Comparison of ENCODE assay signal across 25 mouse cellular contexts in genomic region chr12:72954906-72955305, GRCm38 (mm10). TPM values are rescaled to one million over a fixed set of nuclear protein-coding genes. Genes with fewer than 3 reads are reported as not detected.
DNase-seq lines count a peak whose midpoint lies in the region; ATAC-seq and TF ChIP-seq lines count a peak whose summit lies in the region.
"Had no signal": no experiment of that assay in that cellular context is flagged by ENCODE, and none has a peak within 500 bp of the region (broad histone marks: within the 10 kb centered on the region; RNA-seq: fewer than 3 reads in every experiment).

No protein-coding gene starts in this region.

- H3K36me3 ChIP-seq in heart, embryonic 11.5 days (ENCODE audit: control insufficient read depth, insufficient read depth, low read length): no peaks in the 10 kb centered on the region
- peaks cover 10 to 13% of the 10 kb centered on the region in 2 experiments for H3K36me3 ChIP-seq in CH12.LX (replicated peaks in 1 of 2; ENCODE audit: control insufficient read depth in 1 of 2, insufficient read depth in 1 of 2, low read length in 1 of 2)
- H3K36me3 ChIP-seq in heart, embryonic 16.5 days (ENCODE audit: control insufficient read depth, insufficient read depth): no peaks in the 10 kb centered on the region
- no peaks in the 10 kb centered on the region for H3K36me3 ChIP-seq in forebrain, embryonic 10.5 days (replicated peaks)
- H3K36me3 ChIP-seq: G1E; hindbrain, embryonic 12.5 days; intestine, embryonic 15.5 days; liver, embryonic 13.5 days had no signal

- peak; percentile 30; the same call in 1 of the 2 replicates for TF ChIP-seq POLR2A in CH12.LX (IDR thresholded peaks at IDR 0.05; ENCODE audit: low read depth, low read length)

- in situ Hi-C loops in CH12.LX (cut with MboI; ENCODE audit: low pct_ligation_motif_present, low pct_unique_long_range_greater_than_20kb, low sequenced_read_pairs): loop anchor here (5.0 kb wide), 1 partner anchor 108 kb away; no protein-coding TSS in a partner anchor

- no peak for DNase-seq in heart, postnatal 36 days
- DNase-seq in 3T3-L1 (ENCODE audit: low read depth, low spot score): peak; percentile 45
- DNase-seq in CH12.LX (ENCODE audit: extremely low read depth): peak; percentile 66
- no peak for DNase-seq in forebrain, embryonic 10.5 days (ENCODE audit: extremely low spot score, low spot score)
- DNase-seq: cerebellum, adult 9-11 months; kidney, postnatal 36 days; liver, embryonic 13.5 days; retina, postnatal 1 day; right cerebral cortex, postnatal 4 days had no signal

- WGBS in heart, embryonic 11.5 days (ENCODE audit: insufficient replicate concordance): 18% methylated on average over 4 of the region's 4 CpGs
- 16% methylated on average over 4 of the region's 4 CpGs for WGBS in heart, embryonic 16.5 days
- WGBS in forebrain, embryonic 10.5 days: 84% methylated on average over 4 of the region's 4 CpGs

- peaks cover 8% of the 10 kb centered on the region; the same call in 1 of the 2 replicates for H3K27me3 ChIP-seq in heart, embryonic 11.5 days (ENCODE audit: control insufficient read depth, insufficient read depth, low read length)
- H3K27me3 ChIP-seq in CH12.LX (replicated peaks): no peaks in the 10 kb centered on the region
- H3K27me3 ChIP-seq in heart, embryonic 16.5 days (ENCODE audit: control insufficient read depth, insufficient read depth, low read length): peaks cover 7% of the 10 kb centered on the region
- H3K27me3 ChIP-seq in forebrain, embryonic 10.5 days (ENCODE audit: poor library complexity, severe bottlenecking): peaks cover 99% of the 10 kb centered on the region

- no peak overlapping the region for H3K4me3 ChIP-seq in heart, embryonic 11.5 days (ENCODE audit: low read depth, low read length)
- peak overlapping the region in 1 of 3 experiments; percentile 28 for H3K4me3 ChIP-seq in CH12.LX (replicated peaks in 1 of 3; ENCODE audit: low read depth in 2 of 3, low read length in 2 of 3, poor library complexity in 1 of 3)
- H3K4me3 ChIP-seq in heart, embryonic 16.5 days (ENCODE audit: low read length): no peak overlapping the region
- no peak overlapping the region for H3K4me3 ChIP-seq in forebrain, embryonic 10.5 days
- H3K4me3 ChIP-seq: forebrain, embryonic 13.5 days; hindbrain, embryonic 12.5 days; intestine, embryonic 15.5 days; liver, embryonic 13.5 days had no signal

- no peak for TF ChIP-seq RAD21 in CH12.LX (IDR thresholded peaks at IDR 0.05; ENCODE audit: low read depth, low read length)

- no peaks in the 10 kb centered on the region for H3K9me3 ChIP-seq in heart, embryonic 11.5 days (replicated peaks; ENCODE audit: control insufficient read depth, low read length)
- H3K9me3 ChIP-seq in CH12.LX (replicated peaks; ENCODE audit: low read length): no peaks in the 10 kb centered on the region
- H3K9me3 ChIP-seq in heart, embryonic 16.5 days (replicated peaks; ENCODE audit: control insufficient read depth, low read length): no peaks in the 10 kb centered on the region
- no peaks in the 10 kb centered on the region for H3K9me3 ChIP-seq in forebrain, embryonic 10.5 days
- H3K9me3 ChIP-seq: forebrain, embryonic 13.5 days; G1E; hindbrain, embryonic 12.5 days; intestine, embryonic 15.5 days; liver, embryonic 13.5 days had no signal

- H3K79me2 ChIP-seq in CH12.LX (replicated peaks; ENCODE audit: control insufficient read depth, extremely low read depth, insufficient read depth, poor library complexity, severe bottlenecking): peaks cover 19% of the 10 kb centered on the region

- TF ChIP-seq EP300 in CH12.LX (IDR thresholded peaks at IDR 0.05; ENCODE audit: low read length): 0 out of 2 replicates have a peak, but pooled peaks have one; percentile 4

- ATAC-seq in heart, embryonic 11.5 days (replicated peaks; ENCODE audit: insufficient number of reproducible peaks, low FRiP score, low TSS enrichment): no peak
- ATAC-seq in heart, embryonic 16.5 days (replicated peaks; ENCODE audit: extremely low read depth, insufficient read depth, low FRiP score): peak; percentile 52; the same call in 1 of the 2 replicates
- no peak for ATAC-seq in monocyte, adult 5-6 weeks (replicated peaks; ENCODE audit: insufficient number of reproducible peaks, low FRiP score, low TSS enrichment, poor library complexity, severe bottlenecking)
- ATAC-seq: forebrain, embryonic 13.5 days; intestine, embryonic 15.5 days had no signal

- H3K27ac ChIP-seq in heart, embryonic 11.5 days (ENCODE audit: low read depth, low read length): 0 out of 2 replicates have a peak overlapping the region, but pooled peaks have one; percentile 35
- peak overlapping the region; percentile 98 for H3K27ac ChIP-seq in CH12.LX (ENCODE audit: insufficient read depth, low read depth)
- H3K27ac ChIP-seq in heart, embryonic 16.5 days (ENCODE audit: low read length): 0 out of 2 replicates have a peak overlapping the region, but pooled peaks have one; percentile 3
- no peak overlapping the region for H3K27ac ChIP-seq in forebrain, embryonic 10.5 days
- H3K27ac ChIP-seq: forebrain, embryonic 13.5 days; hindbrain, embryonic 12.5 days; intestine, embryonic 15.5 days; liver, embryonic 13.5 days; stomach, postnatal 0 days had no signal

- H3K9ac ChIP-seq in heart, embryonic 11.5 days (ENCODE audit: low read depth, low read length): no peak overlapping the region
- H3K9ac ChIP-seq in CH12.LX (ENCODE audit: insufficient read depth, low read depth): peak overlapping the region; percentile 21; the same call in 1 of the 2 replicates
- no peak overlapping the region for H3K9ac ChIP-seq in heart, embryonic 16.5 days (ENCODE audit: low read length)
- H3K9ac ChIP-seq: forebrain, embryonic 13.5 days; hindbrain, embryonic 12.5 days; intestine, embryonic 15.5 days; liver, embryonic 13.5 days had no signal

- intact Hi-C loops in heart, postnatal 36 days (cut with DNase I): no loop called here

- no peak for TF ChIP-seq CTCF in CH12.LX (conservative IDR thresholded peaks at IDR 0.05 in 1 of 2, IDR thresholded peaks at IDR 0.05 in 1 of 2; ENCODE audit: low read depth in 2 of 2, low read length in 2 of 2)

- no peak overlapping the region for H3K4me2 ChIP-seq in heart, embryonic 11.5 days
- H3K4me2 ChIP-seq in CH12.LX (ENCODE audit: insufficient read depth, low read depth, poor library complexity, severe bottlenecking): peak overlapping the region; percentile 64
- H3K4me2 ChIP-seq in heart, embryonic 16.5 days (ENCODE audit: low read depth, low read length): no peak overlapping the region
- H3K4me2 ChIP-seq: forebrain, embryonic 13.5 days; hindbrain, embryonic 12.5 days; intestine, embryonic 15.5 days; liver, embryonic 13.5 days had no signal

- H3K4me1 ChIP-seq in heart, embryonic 11.5 days (ENCODE audit: control insufficient read depth, insufficient read depth, low read length): peaks cover 7% of the 10 kb centered on the region
- peaks cover 18 to 61% of the 10 kb centered on the region in 2 experiments for H3K4me1 ChIP-seq in CH12.LX (ENCODE audit: control insufficient read depth in 1 of 2, insufficient read depth in 2 of 2)
- peaks cover 11% of the 10 kb centered on the region for H3K4me1 ChIP-seq in heart, embryonic 16.5 days (ENCODE audit: control insufficient read depth, insufficient read depth, low read length)
- H3K4me1 ChIP-seq in forebrain, embryonic 10.5 days: no peaks in the 10 kb centered on the region
- H3K4me1 ChIP-seq: forebrain, embryonic 13.5 days; hindbrain, embryonic 12.5 days; intestine, embryonic 15.5 days; liver, embryonic 13.5 days had no signal

- dilution Hi-C loops in CH12.LX (cut with MboI; ENCODE audit: extremely low pct_ligation_motif_present, extremely low pct_unique_long_range_greater_than_20kb, low sequenced_read_pairs): no loop called here

TF ChIP-seq in CH12.LX, 34 proteins besides CTCF, POLR2A, EP300 and RAD21:
- TF ChIP-seq MYC (IDR thresholded peaks at IDR 0.05; ENCODE audit: low read depth, low read length) (0 out of 2 replicates have a peak, but pooled peaks have one; percentile 24), ETS1 (conservative IDR thresholded peaks at IDR 0.05; ENCODE audit: low read depth, low read length) (peak; percentile 86), MAFK (IDR thresholded peaks at IDR 0.05; ENCODE audit: insufficient replicate concordance, low read length) (peak; percentile 97), MAX (IDR thresholded peaks at IDR 0.05; ENCODE audit: low read length) (0 out of 2 replicates have a peak, but pooled peaks have one; percentile 24), ELF1 (IDR thresholded peaks at IDR 0.05; ENCODE audit: low read depth, low read length) (no peak), BHLHE40 (IDR thresholded peaks at IDR 0.05; ENCODE audit: low read depth, low read length) (peak; percentile 36; the same call in 1 of the 2 replicates), ZKSCAN1 (IDR thresholded peaks at IDR 0.05; ENCODE audit: borderline replicate concordance, low read depth, low read length) (no peak), ZNF384 (IDR thresholded peaks at IDR 0.05; ENCODE audit: low read depth, low read length) (no peak), TCF12 (IDR thresholded peaks at IDR 0.05; ENCODE audit: low read depth, low read length) (0 out of 2 replicates have a peak, but pooled peaks have one; percentile 16), TBP (conservative IDR thresholded peaks at IDR 0.05; ENCODE audit: low read depth, low read length) (peak; percentile 43; the same call in 1 of the 2 replicates), MEF2A (IDR thresholded peaks at IDR 0.05; ENCODE audit: borderline replicate concordance, low read depth, low read length) (peak; percentile 97)

RNA-seq across cellular contexts. Expression of gene 4930447C04Rik, which starts 14.3 kb away (rescaled TPM):
- 2.6 and 5.0 TPM in 2 replicates for polyA plus RNA-seq in heart, embryonic 11.5 days (2014; fragmentation: Nextera tagmentation; extraction: Ambion mirVana)
- under 1 TPM; 0.14 to 0.57 TPM for total RNA-seq in heart, postnatal 36 days (2021)
- total RNA-seq in CH12.LX (2012; rRNA removed) (0.55 and 0.89 TPM in 2 replicates), CH12.LX (2014; rRNA removed) (0.52 and 0.74 TPM in 2 replicates)
- 0.74 and 0.85 TPM in 2 replicates for polyA plus RNA-seq in CH12.LX (2012; ENCODE audit: insufficient read length, low read depth)
- 1.1 and 1.5 TPM in 2 replicates for polyA plus RNA-seq in heart, embryonic 16.5 days (2015; fragmentation: Nextera tagmentation; extraction: Ambion mirVana)
- total RNA-seq in monocyte, adult 5-6 weeks (2017): 1.2 TPM in 1 of 3 replicates, not detected in the others
- 2.6 and 3.8 TPM in 2 replicates for polyA plus RNA-seq in forebrain, embryonic 10.5 days (2016; fragmentation: Nextera tagmentation; extraction: Ambion mirVana)
- polyA plus RNA-seq: G1E had no signal

RNA-seq across cellular contexts. Expression of gene Six6, which starts 15.2 kb away (rescaled TPM):
- polyA plus RNA-seq in heart, embryonic 11.5 days (2014; fragmentation: Nextera tagmentation; extraction: Ambion mirVana): not detected in 2 replicates
- not detected for total RNA-seq in heart, postnatal 36 days (2021)
- total RNA-seq in CH12.LX (2012; rRNA removed) (0.04 and 0.13 TPM in 2 replicates), CH12.LX (2014; rRNA removed) (not detected in 2 replicates)
- 0.61 and 0.87 TPM in 2 replicates for polyA plus RNA-seq in CH12.LX (2012; ENCODE audit: insufficient read length, low read depth)
- polyA plus RNA-seq in heart, embryonic 16.5 days (2015; fragmentation: Nextera tagmentation; extraction: Ambion mirVana): not detected in 2 replicates
- total RNA-seq in monocyte, adult 5-6 weeks (2017): not detected in 3 replicates
- 3.2 and 8.0 TPM in 2 replicates for polyA plus RNA-seq in forebrain, embryonic 10.5 days (2016; fragmentation: Nextera tagmentation; extraction: Ambion mirVana)
- total RNA-seq: gastrocnemius, adult 8-10 months; granulocyte monocyte progenitor cell, adult 5-6 weeks; layer of hippocampus, postnatal 10 days had no signal
- polyA plus RNA-seq: cortical plate, adult 2 months; G1E; hindbrain, embryonic 12.5 days; intestine, embryonic 15.5 days; kidney, embryonic 14.5 days; limb, embryonic 11.5 days; liver, embryonic 13.5 days; lung, embryonic 16.5 days; stomach, postnatal 0 days; thymus, postnatal 0 days had no signal

Comparison
In these comparisons a context has a peak if more than half of its experiments do, and no peak if none do; other contexts are left out.
1. DNase-seq: peak in 3T3-L1 (single experiment) and CH12.LX (single experiment); none in heart, postnatal 36 days (0 of 2) and forebrain, embryonic 10.5 days (single experiment).